Mouse (Mus musculus): ENCODE data around the gene Fstl1. TPM values are rescaled to one million over a fixed set of nuclear protein-coding genes. Genes with fewer than 3 reads are reported as not detected.
A peak's percentile ranks its signal among the peaks of the same experiment; 100 is the strongest.

Fstl1 gene
- polyA plus RNA-seq, 1 experiment from 2014 or later: 170 TPM

GRCm38 (mm10) chr16:37868506-37869469 lies 92.1 kb downstream of the Fstl1 start:
- Histone ChIP-seq H3K9me3 (no peaks in the 10 kb centered on the region), H3K4me3 (peak overlapping the region; percentile 79), H3K27ac (peak overlapping the region; percentile 98), H3K4me1 (replicated peaks) (peaks cover 29% of the 10 kb centered on the region), H3K27me3 (ENCODE audit: insufficient read depth, poor library complexity, severe bottlenecking) (no peaks in the 10 kb centered on the region), H3K36me3 (peaks cover 29% of the 10 kb centered on the region)
- DNase-seq (ENCODE audit: low spot score): peak; percentile 81
- under 1% methylated on average over 87 of the region's 87 CpGs for WGBS

- Histone ChIP-seq H3K4me3 (peak overlapping the region; percentile 79), H3K36me3 (peaks cover 30% of the 10 kb centered on the region), H3K27me3 (ENCODE audit: insufficient read depth, poor library complexity, severe bottlenecking) (no peaks in the 10 kb centered on the region), H3K27ac (peak overlapping the region; percentile 98), H3K4me1 (replicated peaks) (peaks cover 30% of the 10 kb centered on the region), H3K9me3 (no peaks in the 10 kb centered on the region)
- no peak for DNase-seq (ENCODE audit: low spot score)
- 43% methylated on average over 4 of the region's 4 CpGs for WGBS
Measured at GRCm38 (mm10) chr16:37869470-37870231, 93.0 kb downstream of the Fstl1 start.

- Histone ChIP-seq H3K4me1 (replicated peaks) (peaks cover 32% of the 10 kb centered on the region), H3K9me3 (no peaks in the 10 kb centered on the region), H3K27me3 (ENCODE audit: insufficient read depth, poor library complexity, severe bottlenecking) (no peaks in the 10 kb centered on the region), H3K4me3 (0 out of 2 replicates have a peak overlapping the region, but pooled peaks have one; percentile 79), H3K36me3 (peaks cover 35% of the 10 kb centered on the region), H3K27ac (no peak overlapping the region)
- WGBS: 94% methylated on average over 4 of the region's 4 CpGs
- DNase-seq (ENCODE audit: low spot score): no peak
Measured at GRCm38 (mm10) chr16:37871112-37871715, 94.5 kb downstream of the Fstl1 start.

- 89% methylated on average over 4 of the region's 4 CpGs for WGBS
- Histone ChIP-seq H3K27ac (no peak overlapping the region), H3K4me1 (replicated peaks) (peaks cover 21% of the 10 kb centered on the region)
Measured at GRCm38 (mm10) chr16:37874501-37875235, 98.0 kb downstream of the Fstl1 start.

GRCm38 (mm10) chr16:37877406-37877805 lies 100.7 kb downstream of the Fstl1 start:
- no peak overlapping the region for H3K4me3 ChIP-seq
- H3K27me3 ChIP-seq (ENCODE audit: insufficient read depth, poor library complexity, severe bottlenecking): no peaks in the 10 kb centered on the region
- H3K9me3 ChIP-seq: no peaks in the 10 kb centered on the region
- H3K36me3 ChIP-seq: peaks cover 78% of the 10 kb centered on the region
- WGBS: 96% methylated on average over 3 of the region's 3 CpGs
- 0 out of 2 replicates have a peak, but pooled peaks cover 4% of the 10 kb centered on the region for H3K4me1 ChIP-seq (replicated peaks)
- no peak for DNase-seq (ENCODE audit: low spot score)
- H3K27ac ChIP-seq: no peak overlapping the region

More at GRCm38 (mm10) chr16:37874501-37875235, 98.0 kb downstream of the Fstl1 start:
- H3K4me3 ChIP-seq: no peak overlapping the region
- H3K27me3 ChIP-seq (ENCODE audit: insufficient read depth, poor library complexity, severe bottlenecking): no peaks in the 10 kb centered on the region
- peaks cover 68% of the 10 kb centered on the region for H3K36me3 ChIP-seq
- H3K9me3 ChIP-seq: no peaks in the 10 kb centered on the region
- DNase-seq (ENCODE audit: low spot score): no peak

GRCm38 (mm10) chr16:37878951-37879505 lies 102.4 kb downstream of the Fstl1 start:
- no peaks in the 10 kb centered on the region for H3K27me3 ChIP-seq (ENCODE audit: insufficient read depth, poor library complexity, severe bottlenecking)
- 0 out of 2 replicates have a peak, but pooled peaks cover 4% of the 10 kb centered on the region for H3K4me1 ChIP-seq (replicated peaks)
- H3K27ac ChIP-seq: no peak overlapping the region
- 90% methylated on average over 7 of the region's 7 CpGs for WGBS
- H3K36me3 ChIP-seq: peaks cover 83% of the 10 kb centered on the region
- DNase-seq (ENCODE audit: low spot score): no peak
- no peaks in the 10 kb centered on the region for H3K9me3 ChIP-seq
- H3K4me3 ChIP-seq: no peak overlapping the region

GRCm38 (mm10) chr16:37879750-37880419 lies 103.2 kb downstream of the Fstl1 start:
- Histone ChIP-seq H3K4me3 (no peak overlapping the region), H3K4me1 (replicated peaks) (0 out of 2 replicates have a peak, but pooled peaks cover under 1% of the 10 kb centered on the region), H3K9me3 (no peaks in the 10 kb centered on the region), H3K27ac (no peak overlapping the region), H3K27me3 (ENCODE audit: insufficient read depth, poor library complexity, severe bottlenecking) (no peaks in the 10 kb centered on the region), H3K36me3 (peaks cover 86% of the 10 kb centered on the region)
- DNase-seq (ENCODE audit: low spot score): no peak
- 94% methylated on average over 4 of the region's 4 CpGs for WGBS

- Histone ChIP-seq H3K9me3 (no peaks in the 10 kb centered on the region), H3K27me3 (ENCODE audit: insufficient read depth, poor library complexity, severe bottlenecking) (no peaks in the 10 kb centered on the region), H3K4me3 (no peak overlapping the region), H3K36me3 (peaks cover 85% of the 10 kb centered on the region), H3K4me1 (replicated peaks) (no peaks in the 10 kb centered on the region), H3K27ac (no peak overlapping the region)
- 98% methylated on average over 2 of the region's 2 CpGs for WGBS
- no peak for DNase-seq (ENCODE audit: low spot score)
Measured at GRCm38 (mm10) chr16:37881168-37881567, 104.5 kb downstream of the Fstl1 start.

Other genes with a start within 250 kb of the Fstl1 start
- gene Gtf2e1, start 237.1 kb upstream of the Fstl1 start, polyA plus RNA-seq (2016; fragmentation: Nextera tagmentation; extraction: Ambion mirVana): 47.5 and 49.5 TPM in 2 replicates
- gene Rabl3, start 237.0 kb upstream of the Fstl1 start, polyA plus RNA-seq (2016; fragmentation: Nextera tagmentation; extraction: Ambion mirVana): 38.3 and 40.5 TPM in 2 replicates
- gene Hgd, start 196.7 kb upstream of the Fstl1 start, polyA plus RNA-seq (2016; fragmentation: Nextera tagmentation; extraction: Ambion mirVana): 0.12 TPM in 1 of 2 replicates, not detected in the other
- gene Ndufb4, start 122.4 kb upstream of the Fstl1 start, polyA plus RNA-seq (2016; fragmentation: Nextera tagmentation; extraction: Ambion mirVana): 47.6 and 54.3 TPM in 2 replicates
- 0.24 and 0.58 TPM in 2 replicates for gene Gm36028, start 84.3 kb downstream of the Fstl1 start, polyA plus RNA-seq (2016; fragmentation: Nextera tagmentation; extraction: Ambion mirVana)
- gene Lrrc58, start 91.5 kb downstream of the Fstl1 start, polyA plus RNA-seq (2016; fragmentation: Nextera tagmentation; extraction: Ambion mirVana): 44.7 and 54.0 TPM in 2 replicates
- gene Gpr156, start 139.6 kb downstream of the Fstl1 start, polyA plus RNA-seq (2016; fragmentation: Nextera tagmentation; extraction: Ambion mirVana): 2.1 and 4.5 TPM in 2 replicates